Mouse (Mus musculus) hindbrain, embryonic 14.5 days (tissue): ENCODE data around the gene Rnf148. TPM values are rescaled to one million over a fixed set of nuclear protein-coding genes. Genes with fewer than 3 reads are reported as not detected.

Source experiments
- polyA plus RNA-seq: library from polyadenylated mRNA; unstranded; fragments of >200 nt; fragmentation: Nextera tagmentation; extraction: Ambion mirVana; gene quantifications from 2 replicates; pipeline ENCODE4 v1.2.1, GENCODE M21; 2014

Gene Rnf148
- polyA plus RNA-seq, 1 experiment from 2014 or later, result not detected

Other genes starting within 250 kb of the Rnf148 start
- 0.16 TPM in 1 of 2 replicates, not detected in the other for gene Rnf133, start 4.8 kb downstream of the Rnf148 start, polyA plus RNA-seq
- gene Cadps2, start 184.3 kb upstream of the Rnf148 start, polyA plus RNA-seq, result 12.6 and 15.8 TPM in 2 replicates